Mouse (Mus musculus) G1E (cell line): ENCODE results near the gene Rab8a. TPM values are rescaled to one million over a fixed set of nuclear protein-coding genes. Genes with fewer than 3 reads are reported as not detected.

Experiments used
- ATAC-seq: 2 replicates; pipeline ENCODE4 v1.8.0; 2016; ENCODE audit warnings: mild to moderate bottlenecking; ENCODE audit not compliant: insufficient number of reproducible peaks, poor library complexity, low FRiP score, severe bottlenecking; ENCODE audit errors: extremely low read depth
- DNase-seq: peaks from one replicate; pipeline ENCODE4 v3.0.0; 2012; ENCODE audit warnings: low spot score
- H3K27me3 ChIP-seq: 2 replicates; pipeline ENCODE4 v1.6.1; 2012; ENCODE audit warnings: mild to moderate bottlenecking, low read length, inconsistent platforms; ENCODE audit not compliant: insufficient read depth
- H3K36me3 ChIP-seq: replicated peaks from 2 replicates; pipeline ENCODE3; 2012; ENCODE audit warnings: mild to moderate bottlenecking, inconsistent platforms
- H3K4me1 ChIP-seq: 2 replicates; pipeline ENCODE4 v1.6.1; 2012; ENCODE audit warnings: low read depth, low read length, inconsistent platforms, mixed read lengths; ENCODE audit not compliant: insufficient read depth
- H3K4me3 ChIP-seq: 2 replicates; pipeline ENCODE4 v1.5.1; 2012; ENCODE audit warnings: low read depth, mild to moderate bottlenecking, inconsistent platforms, low read length, moderate library complexity, mixed read lengths
- H3K9me3 ChIP-seq: replicated peaks from 2 replicates; pipeline ENCODE4 v1.6.1; 2012; ENCODE audit warnings: inconsistent platforms
- CTCF ChIP-seq: IDR thresholded peaks from 2 replicates; pipeline ENCODE4 v1.5.1; 2012; ENCODE audit warnings: low read depth, low read length, inconsistent platforms, mixed read lengths
- GATA1 ChIP-seq: IDR thresholded peaks from 2 replicates; pipeline ENCODE4 v1.6.1; 2012; ENCODE audit warnings: borderline replicate concordance, low read length, inconsistent platforms, mixed read lengths
- GATA2 ChIP-seq: IDR thresholded peaks from 2 replicates; pipeline ENCODE4 v1.6.1; 2012; ENCODE audit warnings: low read depth, low read length, inconsistent platforms, borderline replicate concordance
- POLR2AphosphoS5 ChIP-seq: IDR thresholded peaks from 2 replicates; pipeline ENCODE4 v1.6.1; 2012; ENCODE audit warnings: low read depth, low read length, inconsistent platforms; ENCODE audit not compliant: insufficient replicate concordance
- TAL1 ChIP-seq: conservative IDR thresholded peaks from 2 replicates; pipeline ENCODE4 v1.6.1; 2012; ENCODE audit warnings: low read depth, low read length, inconsistent platforms, mixed read lengths
- polyA plus RNA-seq: library from polyadenylated mRNA; stranded (reverse); fragments of >175 nt; gene quantifications from 2 replicates; pipeline ENCODE4 v1.2.3, GENCODE M21; 2012
- total RNA-seq, 2 experiments: library from RNA; stranded (forward) in 1 of 2; stranded (reverse) in 1 of 2; fragments of 200-1000 nt in 1 of 2; fragments of >200 nt in 1 of 2; fragmentation: Nextera tagmentation in 1 of 2; gene quantifications; 2 replicates each; pipeline ENCODE4 v1.2.3; 2014 to 2017

Gene Rab8a
- total and polyA plus RNA-seq, 3 experiments: 51.8 to 431 (median 63.9) TPM

DNA sequence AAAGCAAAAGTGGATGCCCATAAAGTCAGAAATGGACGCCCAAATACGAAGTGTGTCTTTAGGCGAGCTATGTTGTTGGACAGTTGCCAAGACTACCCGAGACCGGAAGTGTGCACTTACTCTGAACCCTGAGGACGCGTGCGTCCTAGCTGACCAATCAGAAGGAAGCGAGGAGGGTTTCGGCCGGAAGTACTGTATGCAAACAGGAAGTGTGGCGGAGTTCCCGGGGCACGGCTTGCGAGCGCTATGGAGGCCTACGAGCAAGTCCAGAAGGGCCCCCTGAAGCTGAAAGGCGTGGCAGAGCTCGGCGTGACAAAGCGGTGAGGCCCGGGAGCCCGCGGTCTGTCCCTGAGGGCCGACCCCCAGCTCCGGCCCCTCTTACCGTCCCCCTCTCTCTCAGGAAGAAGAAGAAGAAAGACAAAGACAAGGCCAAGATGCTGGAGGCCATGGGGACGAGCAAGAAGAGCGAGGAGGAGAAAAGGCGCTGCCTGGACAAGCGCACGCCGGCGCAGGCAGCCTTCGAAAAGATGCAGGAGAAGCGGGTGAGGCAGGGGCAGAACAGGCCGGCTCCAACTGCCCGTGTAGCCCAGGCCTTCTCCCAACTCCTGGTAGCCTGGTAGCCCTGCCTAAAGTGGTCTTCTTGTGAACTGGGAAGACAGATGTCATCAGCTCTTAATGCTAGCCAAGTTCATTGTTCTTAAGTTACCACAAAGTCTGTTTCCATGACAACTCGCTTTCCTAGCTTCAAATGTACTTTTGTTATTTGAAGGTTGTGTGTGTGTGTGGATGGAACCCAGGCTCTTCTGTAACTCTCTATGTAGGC lies 58.8 kb downstream of the Rab8a start, which contains the start of gene Fam32a:
Fam32a (plus strand) TSS at position 190 of the 823 bp plus-strand sequence.
- H3K9me3 ChIP-seq: no peaks in the 10 kb centered on the region
- ATAC-seq (peak; percentile 98), DNase-seq (peak; percentile 98)
- peak within 1 kb of the TSS; percentile 78 for H3K4me3 ChIP-seq
- peaks cover 34% of the 10 kb centered on the region for H3K36me3 ChIP-seq
- H3K27me3 ChIP-seq: peaks cover 5% of the 10 kb centered on the region; the same call in 1 of the 2 replicates
- no peak for TF ChIP-seq GATA2
- no peak for TF ChIP-seq POLR2AphosphoS5
- TF ChIP-seq GATA1: no peak
- TF ChIP-seq CTCF: no peak
- no peak for TF ChIP-seq TAL1
- peaks cover 48% of the 10 kb centered on the region for H3K4me1 ChIP-seq

GRCm38 (mm10) chr8:72220758-72221157 lies 59.8 kb downstream of the Rab8a start:
- no peaks in the 10 kb centered on the region for H3K27me3 ChIP-seq
- H3K9me3 ChIP-seq: no peaks in the 10 kb centered on the region
- H3K36me3 ChIP-seq: peaks cover 34% of the 10 kb centered on the region
- TF ChIP-seq POLR2AphosphoS5 (no peak), TAL1 (no peak), CTCF (no peak; the same call in 1 of the 2 replicates), GATA1 (no peak), GATA2 (no peak)
- no peak for ATAC-seq
- peaks cover 41% of the 10 kb centered on the region for H3K4me1 ChIP-seq
- DNase-seq: no peak
- H3K4me3 ChIP-seq: peak overlapping the region; percentile 78; the same call in 1 of the 2 replicates

DNA sequence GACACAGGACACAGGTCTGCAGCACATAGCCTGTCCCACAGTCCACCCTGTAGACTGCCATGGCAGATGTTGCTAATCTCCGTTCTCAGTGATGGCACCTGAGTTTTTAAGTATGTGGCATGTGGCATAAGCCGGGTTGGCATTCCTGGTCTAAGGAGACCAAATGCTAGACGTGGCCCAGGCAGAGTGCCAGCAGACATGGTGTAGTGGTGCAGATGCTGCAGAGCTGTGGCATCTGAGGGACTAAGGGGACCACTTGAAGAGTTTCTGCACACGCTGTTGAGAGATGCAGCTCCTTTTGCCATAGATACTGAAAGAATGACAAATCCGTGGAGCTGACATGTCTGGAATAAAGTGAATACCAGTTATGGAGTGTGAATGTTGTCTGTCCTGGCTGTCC lies 61.7 kb downstream of the Rab8a start:
- DNase-seq: no peak
- Histone ChIP-seq H3K27me3 (no peaks in the 10 kb centered on the region), H3K4me1 (peaks cover 31% of the 10 kb centered on the region), H3K4me3 (no peak overlapping the region), H3K9me3 (no peaks in the 10 kb centered on the region), H3K36me3 (peaks cover 34% of the 10 kb centered on the region)
- TF ChIP-seq GATA2: no peak
- TF ChIP-seq CTCF: no peak
- TF ChIP-seq GATA1: no peak
- no peak for TF ChIP-seq TAL1
- no peak for TF ChIP-seq POLR2AphosphoS5
- no peak for ATAC-seq

Other genes starting within 250 kb of the Rab8a start
- 59.4 and 73.2 TPM in 2 replicates for gene Zfp961, start 210.2 kb upstream of the Rab8a start, total RNA-seq (2014; fragmentation: Nextera tagmentation)
- 25.1 and 34.5 TPM in 2 replicates for gene Zfp961, start 210.2 kb upstream of the Rab8a start, total RNA-seq (2017)
- gene Zfp961, start 210.2 kb upstream of the Rab8a start, polyA plus RNA-seq: 2.2 and 5.4 TPM in 2 replicates
- gene Cyp4f18, start 151.6 kb upstream of the Rab8a start, total RNA-seq (2014; fragmentation: Nextera tagmentation): not detected in 2 replicates
- 0.12 TPM in 1 of 2 replicates, not detected in the other for gene Cyp4f18, start 151.6 kb upstream of the Rab8a start, total RNA-seq (2017)
- 0.10 and 0.12 TPM in 2 replicates for gene Cyp4f18, start 151.6 kb upstream of the Rab8a start, polyA plus RNA-seq
- gene Olfr372, start 120.0 kb upstream of the Rab8a start, total RNA-seq (2014; fragmentation: Nextera tagmentation): 0.29 TPM in 1 of 2 replicates, not detected in the other
- gene Olfr372, start 120.0 kb upstream of the Rab8a start, total RNA-seq (2017): 0.12 and 0.27 TPM in 2 replicates
- not detected in 2 replicates for gene Olfr372, start 120.0 kb upstream of the Rab8a start, polyA plus RNA-seq
- gene Olfr373, start 78.0 kb upstream of the Rab8a start, total RNA-seq (2014; fragmentation: Nextera tagmentation): not detected in 2 replicates
- gene Olfr373, start 78.0 kb upstream of the Rab8a start, total RNA-seq (2017): 0.05 and 0.06 TPM in 2 replicates
- gene Olfr373, start 78.0 kb upstream of the Rab8a start, polyA plus RNA-seq: not detected in 2 replicates
- not detected in 2 replicates for gene Olfr374, start 54.2 kb upstream of the Rab8a start, total RNA-seq (2014; fragmentation: Nextera tagmentation)
- gene Olfr374, start 54.2 kb upstream of the Rab8a start, total RNA-seq (2017): 0.12 and 0.22 TPM in 2 replicates
- not detected in 2 replicates for gene Olfr374, start 54.2 kb upstream of the Rab8a start, polyA plus RNA-seq
- gene Tpm4, start 26.2 kb upstream of the Rab8a start, total RNA-seq (2014; fragmentation: Nextera tagmentation): not detected in 2 replicates
- gene Tpm4, start 26.2 kb upstream of the Rab8a start, total RNA-seq (2017): 2.2 and 2.7 TPM in 2 replicates
- 0.03 and 0.04 TPM in 2 replicates for gene Tpm4, start 26.2 kb upstream of the Rab8a start, polyA plus RNA-seq
- 1.6 TPM in 1 of 2 replicates, not detected in the other for gene Hsh2d, start 28.4 kb downstream of the Rab8a start, total RNA-seq (2014; fragmentation: Nextera tagmentation)
- 0.16 and 0.35 TPM in 2 replicates for gene Hsh2d, start 28.4 kb downstream of the Rab8a start, total RNA-seq (2017)
- 1.5 and 2.2 TPM in 2 replicates for gene Hsh2d, start 28.4 kb downstream of the Rab8a start, polyA plus RNA-seq
- not detected in 2 replicates for gene Cib3, start 51.6 kb downstream of the Rab8a start, total RNA-seq (2014; fragmentation: Nextera tagmentation)
- gene Cib3, start 51.6 kb downstream of the Rab8a start, total RNA-seq (2017): 0.23 TPM in 1 of 2 replicates, not detected in the other
- not detected in 2 replicates for gene Cib3, start 51.6 kb downstream of the Rab8a start, polyA plus RNA-seq
- gene Gm11034, start 52.4 kb downstream of the Rab8a start, total RNA-seq (2014; fragmentation: Nextera tagmentation): not detected in 2 replicates
- not detected in 2 replicates for gene Gm11034, start 52.4 kb downstream of the Rab8a start, total RNA-seq (2017)
- not detected in 2 replicates for gene Gm11034, start 52.4 kb downstream of the Rab8a start, polyA plus RNA-seq
- 17.1 and 20.7 TPM in 2 replicates for gene Fam32a, start 58.5 kb downstream of the Rab8a start, total RNA-seq (2014; fragmentation: Nextera tagmentation)
- gene Fam32a, start 58.5 kb downstream of the Rab8a start, total RNA-seq (2017): 32.7 and 34.8 TPM in 2 replicates
- 49.4 and 50.9 TPM in 2 replicates for gene Fam32a, start 58.5 kb downstream of the Rab8a start, polyA plus RNA-seq
- gene Ap1m1, start 78.8 kb downstream of the Rab8a start, total RNA-seq (2014; fragmentation: Nextera tagmentation): 49.8 and 62.7 TPM in 2 replicates
- 35.0 and 39.4 TPM in 2 replicates for gene Ap1m1, start 78.8 kb downstream of the Rab8a start, total RNA-seq (2017)
- gene Ap1m1, start 78.8 kb downstream of the Rab8a start, polyA plus RNA-seq: 93.8 and 98.3 TPM in 2 replicates
- gene Gm10282, start 144.1 kb downstream of the Rab8a start, total RNA-seq (2014; fragmentation: Nextera tagmentation): 66.3 and 84.2 TPM in 2 replicates
- gene Gm10282, start 144.1 kb downstream of the Rab8a start, total RNA-seq (2017): 80.3 and 87.9 TPM in 2 replicates
- 164 and 205 TPM in 2 replicates for gene Gm10282, start 144.1 kb downstream of the Rab8a start, polyA plus RNA-seq
- gene Klf2, start 157.8 kb downstream of the Rab8a start, total RNA-seq (2014; fragmentation: Nextera tagmentation): not detected in 2 replicates
- 0.11 and 0.12 TPM in 2 replicates for gene Klf2, start 157.8 kb downstream of the Rab8a start, total RNA-seq (2017)
- 1.1 and 1.9 TPM in 2 replicates for gene Klf2, start 157.8 kb downstream of the Rab8a start, polyA plus RNA-seq